Mouse (Mus musculus) heart, postnatal 4 days (tissue): ENCODE measurements around the gene Tmem208. TPM values are rescaled to one million over a fixed set of nuclear protein-coding genes. Genes with fewer than 3 reads are reported as not detected.

Experiments used
- DNase-seq: peaks from one replicate; pipeline ENCODE4 v3.0.0; 2021
- microRNA-seq, 2 experiments: library from miRNA; unstranded; fragments of <30 nt; microRNA quantifications; one replicate each; pipeline ENCODE4 v1.2.0; 2021 to 2022
- total RNA-seq, 2 experiments: library from RNA; stranded (reverse); gene quantifications; 2 replicates each; pipeline ENCODE4 v1.2.3; 2021

Gene Tmem208
- total RNA-seq, 2 experiments from 2014 or later, result 29.8 to 32.3 TPM

- DNase-seq, result no peak
Measured at GRCm38 (mm10) chr8:105355179-105356024, 29.2 kb downstream of the Tmem208 start.

GRCm38 (mm10) chr8:105356681-105357080 lies 30.5 kb downstream of the Tmem208 start:
- no peak for DNase-seq

GRCm38 (mm10) chr8:105359208-105359607 lies 33.1 kb downstream of the Tmem208 start:
- no peak for DNase-seq

DNA sequence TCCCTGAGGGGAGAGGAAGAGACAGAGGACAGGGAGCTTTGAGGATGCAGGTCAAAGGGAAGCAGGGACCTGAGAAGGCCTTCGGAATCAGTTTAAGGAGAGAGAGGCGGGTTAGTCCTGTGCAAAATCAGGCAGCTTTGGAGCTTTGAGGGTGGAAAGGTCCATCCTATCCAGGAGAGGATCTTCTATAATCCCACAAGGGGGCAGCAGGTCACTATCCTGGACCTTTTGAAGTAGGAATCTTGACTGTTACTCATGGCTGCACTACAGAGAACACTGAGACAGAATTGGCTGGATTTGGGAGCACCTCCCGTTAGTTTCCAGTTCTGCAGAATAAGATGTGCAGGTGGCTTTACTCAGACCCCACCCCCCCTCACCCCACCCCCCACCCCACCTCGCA lies 33.5 kb downstream of the Tmem208 start:
- no peak for DNase-seq

DNA sequence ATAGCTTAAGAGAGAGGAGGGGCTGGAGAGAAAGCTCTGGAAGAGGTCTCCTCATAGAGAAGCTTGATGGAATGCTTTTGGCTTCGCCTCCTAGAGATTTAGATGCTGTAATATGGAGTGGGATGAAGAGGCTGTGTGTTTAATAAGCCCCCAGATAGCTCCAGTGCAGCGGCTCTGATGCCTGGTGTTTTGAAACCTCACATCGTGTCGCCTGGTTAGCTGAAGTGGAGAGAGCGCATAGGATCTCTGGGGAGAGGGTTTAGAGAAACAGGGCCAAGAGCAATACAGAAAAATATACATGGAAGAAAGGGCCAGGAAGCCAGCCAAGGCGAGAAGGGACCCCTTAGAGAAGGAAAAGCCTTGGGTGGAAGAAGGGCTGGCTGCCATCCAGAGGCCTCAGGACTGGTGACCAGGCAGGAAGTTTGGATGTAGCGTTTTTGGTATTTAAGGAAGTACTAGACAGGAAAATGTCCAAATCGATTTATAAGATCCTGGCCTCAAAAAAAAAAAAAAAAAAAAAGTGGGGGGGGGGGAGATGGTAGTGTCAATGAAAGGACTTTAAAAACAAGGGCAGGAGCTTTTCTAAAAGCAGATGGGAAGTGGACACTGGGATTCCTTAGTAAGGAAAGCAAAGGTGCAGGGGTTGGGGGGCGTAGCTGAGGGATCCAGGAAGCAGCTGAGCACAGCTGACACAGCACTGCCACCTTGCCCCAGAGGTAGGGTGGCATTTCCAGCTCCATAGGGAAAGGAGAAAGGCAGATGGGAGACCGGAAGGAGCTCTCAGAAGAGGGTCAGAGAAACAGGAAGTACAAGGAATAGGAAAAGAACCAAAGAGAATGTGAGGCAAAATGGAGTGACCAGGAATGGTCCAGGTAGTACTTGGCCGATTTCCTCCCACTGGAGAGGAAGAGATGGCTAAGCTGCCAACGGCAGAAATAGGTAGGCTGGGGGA lies 35.9 kb downstream of the Tmem208 start:
- DNase-seq, result peak; percentile 65

DNA sequence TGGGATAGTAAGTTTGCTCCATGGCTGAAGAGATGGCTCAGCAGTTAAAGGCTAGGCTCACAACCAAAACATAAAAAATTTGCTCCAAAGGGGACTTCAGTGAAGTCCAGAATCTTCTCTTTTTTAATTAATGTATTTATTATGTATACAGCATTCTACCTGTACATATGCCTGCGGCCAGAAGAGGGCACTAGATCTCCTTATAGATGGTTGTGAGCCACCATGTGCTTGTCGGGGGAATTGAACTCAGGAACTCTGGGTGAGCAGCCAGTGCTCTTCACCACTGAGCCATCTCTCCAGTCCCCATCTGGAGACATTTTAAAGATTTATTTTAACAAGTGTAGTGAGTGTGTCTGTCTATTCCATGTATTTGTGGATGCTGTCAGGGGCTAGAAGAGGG lies 41.0 kb downstream of the Tmem208 start:
- no peak for DNase-seq

DNA sequence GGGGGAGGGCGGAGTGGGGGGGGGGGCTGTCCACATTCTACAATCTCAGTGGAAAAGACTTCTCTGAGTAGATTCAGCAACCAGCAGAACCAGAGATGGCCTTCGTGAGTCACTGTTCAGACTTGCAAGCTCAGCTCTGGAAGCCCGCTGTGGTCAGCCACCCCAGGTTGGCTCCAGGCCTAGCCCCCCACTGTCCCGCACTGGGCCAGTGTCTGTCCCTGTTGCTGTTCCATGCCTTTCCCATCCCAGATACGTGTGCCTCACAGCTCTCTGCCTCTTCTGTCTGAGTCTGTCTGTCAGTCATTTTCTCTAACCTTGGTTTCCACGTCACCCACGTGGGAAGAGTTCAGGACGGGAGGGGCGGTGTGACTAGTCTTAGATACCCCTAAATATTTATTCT lies 46.3 kb downstream of the Tmem208 start:
- DNase-seq, result no peak

GRCm38 (mm10) chr8:105373032-105373431 lies 46.9 kb downstream of the Tmem208 start, which contains the start of gene Plekhg4:
Gene Plekhg4, plus strand, starts transcription at chr8:105373274.
- no peak for DNase-seq

- DNase-seq, result peak; percentile 51
Measured at GRCm38 (mm10) chr8:105374513-105374966, 48.4 kb downstream of the Tmem208 start.

GRCm38 (mm10) chr8:105378673-105379072 lies 52.5 kb downstream of the Tmem208 start:
- DNase-seq, result peak; percentile 86

- no peak for DNase-seq
Measured at GRCm38 (mm10) chr8:105380308-105380707, 54.2 kb downstream of the Tmem208 start.

DNA sequence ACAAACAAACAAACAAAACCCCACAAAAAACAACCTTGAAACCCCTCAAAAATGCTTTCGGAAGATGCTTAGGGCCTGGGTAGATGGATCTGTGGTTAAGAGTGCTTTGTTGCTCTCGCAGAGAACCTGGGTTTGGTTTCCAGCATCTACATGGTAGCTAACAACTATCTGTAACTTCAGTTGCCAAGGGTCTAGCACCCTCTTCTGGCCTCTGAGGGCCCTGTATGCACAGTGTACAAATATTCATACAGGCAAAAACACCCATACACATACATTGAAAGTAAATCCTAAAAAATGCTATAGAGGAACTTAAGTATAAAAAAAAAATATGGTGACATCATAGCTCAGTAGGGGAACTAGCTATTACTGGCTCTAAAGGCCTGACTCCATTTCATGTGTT lies 57.9 kb downstream of the Tmem208 start:
- DNase-seq, result no peak

Small RNA genes lying within 50 kb of the gene (microRNA-seq; reads per million reads assigned to microRNA genes)
- gene Gm27320 (0 reads per million in 2 experiments), gene Mir328 (1,168 to 1,370 reads per million in 2 experiments)

Other genes starting within 250 kb of the Tmem208 start
- not detected for gene Ces3b, start 242.6 kb upstream of the Tmem208 start, total RNA-seq
- gene Ces4a, start 194.6 kb upstream of the Tmem208 start, total RNA-seq, result not detected
- gene Cbfb, start 155.7 kb upstream of the Tmem208 start, total RNA-seq, result 10 to 100 TPM; 44.7 to 46.9 TPM
- 10 to 100 TPM; 14.3 to 16.7 TPM for gene D230025D16Rik, start 101.2 kb upstream of the Tmem208 start, total RNA-seq
- 1 to 10 TPM; 9.0 TPM for gene B3gnt9, start 71.2 kb upstream of the Tmem208 start, total RNA-seq
- gene Tradd, start 61.7 kb upstream of the Tmem208 start, total RNA-seq, result 10 to 100 TPM in 1 of 2 experiments, 1 to 10 TPM in 1; 9.4 to 10.1 TPM
- 1 to 10 TPM; 3.7 TPM for gene Fbxl8, start 61.7 kb upstream of the Tmem208 start, total RNA-seq
- 1 to 10 TPM in 1 of 2 experiments, under 1 TPM in 1; 0.81 to 1.5 TPM for gene Hsf4, start 56.6 kb upstream of the Tmem208 start, total RNA-seq
- 10 to 100 TPM in 1 of 2 experiments, 1 to 10 TPM in 1; 9.9 to 11.0 TPM for gene Nol3, start 50.2 kb upstream of the Tmem208 start, total RNA-seq
- 1 to 10 TPM; 6.0 to 7.5 TPM for gene 4931428F04Rik, start 36.5 kb upstream of the Tmem208 start, total RNA-seq
- gene Exoc3l, start 30.3 kb upstream of the Tmem208 start, total RNA-seq, result 10 to 100 TPM; 11.2 to 15.6 TPM
- 10 to 100 TPM; 29.5 to 32.4 TPM for gene E2f4, start 28.7 kb upstream of the Tmem208 start, total RNA-seq
- 1 to 10 TPM; 1.5 to 2.1 TPM for gene Elmo3, start 20.8 kb upstream of the Tmem208 start, total RNA-seq
- 1 to 10 TPM; 2.5 to 2.7 TPM for gene Lrrc29, start 76 bp upstream of the Tmem208 start, total RNA-seq
- gene Fhod1, start 21.6 kb downstream of the Tmem208 start, total RNA-seq, result 10 to 100 TPM in 1 of 2 experiments, 1 to 10 TPM in 1; 9.0 to 10.4 TPM
- gene Slc9a5, start 22.5 kb downstream of the Tmem208 start, total RNA-seq, result 1 to 10 TPM; 3.3 to 3.5 TPM
- gene Plekhg4, start 46.9 kb downstream of the Tmem208 start, total RNA-seq, result under 1 TPM in 1 of 2 experiments, not detected in 1; 0.17 TPM
- not detected for gene Kctd19, start 87.1 kb downstream of the Tmem208 start, total RNA-seq
- gene Lrrc36, start 87.2 kb downstream of the Tmem208 start, total RNA-seq, result under 1 TPM; 0.50 to 0.93 TPM
- 10 to 100 TPM; 44.4 to 46.1 TPM for gene Tppp3, start 145.2 kb downstream of the Tmem208 start, total RNA-seq
- 10 to 100 TPM; 14.6 to 15.9 TPM for gene Zdhhc1, start 170.5 kb downstream of the Tmem208 start, total RNA-seq
- under 1 TPM; 0.43 to 0.52 TPM for gene Hsd11b2, start 192.4 kb downstream of the Tmem208 start, total RNA-seq
- gene Atp6v0d1, start 239.7 kb downstream of the Tmem208 start, total RNA-seq, result 10 to 100 TPM; 58.2 to 59.5 TPM